Mouse (Mus musculus): ENCODE data around the gene AI464131. TPM values are rescaled to one million over a fixed set of nuclear protein-coding genes. Genes with fewer than 3 reads are reported as not detected.

The AI464131 gene
- polyA plus RNA-seq, 1 experiment from 2014 or later: 11.6 TPM

- no peak for ATAC-seq
- Histone ChIP-seq H3K4me2 (replicated peaks; ENCODE audit: low read depth) (no peak overlapping the region), H3K4me3 (ENCODE audit: low read depth, low read length) (no peak overlapping the region), H3K4me1 (replicated peaks; ENCODE audit: control insufficient read depth, insufficient read depth, low read length) (no peaks in the 10 kb centered on the region), H3K9ac (ENCODE audit: low read depth, low read length) (no peak overlapping the region), H3K27me3 (replicated peaks; ENCODE audit: control insufficient read depth, insufficient read depth, low read length) (no peaks in the 10 kb centered on the region), H3K9me3 (ENCODE audit: control insufficient read depth) (no peaks in the 10 kb centered on the region), H3K27ac (ENCODE audit: low read depth, low read length) (no peak overlapping the region), H3K36me3 (ENCODE audit: control insufficient read depth, insufficient read depth) (no peaks in the 10 kb centered on the region)
- WGBS: 74% methylated on average over 5 of the region's 5 CpGs
- TF ChIP-seq CTCF (IDR thresholded peaks at IDR 0.05; ENCODE audit: low read depth): no peak
These were observed 32.0 kb downstream of the AI464131 start for GRCm38 (mm10) chr4:41470684-41471383.

- no peaks in the 10 kb centered on the region for H3K36me3 ChIP-seq (ENCODE audit: control insufficient read depth, insufficient read depth)
- TF ChIP-seq CTCF (IDR thresholded peaks at IDR 0.05; ENCODE audit: low read depth): no peak
- 64% methylated on average over 7 of the region's 7 CpGs for WGBS
These were observed 32.7 kb downstream of the AI464131 start for GRCm38 (mm10) chr4:41470051-41470683.

GRCm38 (mm10) chr4:41469199-41469598 is 33.7 kb downstream of the AI464131 start:
- H3K36me3 ChIP-seq (ENCODE audit: control insufficient read depth, insufficient read depth): no peaks in the 10 kb centered on the region
- H3K4me3 ChIP-seq (ENCODE audit: low read depth, low read length): no peak overlapping the region
- WGBS: 86% methylated on average over 10 of the region's 10 CpGs
- H3K9ac ChIP-seq (ENCODE audit: low read depth, low read length): no peak overlapping the region
- no peak for TF ChIP-seq CTCF (IDR thresholded peaks at IDR 0.05; ENCODE audit: low read depth)
- no peak for ATAC-seq
- H3K4me1 ChIP-seq (replicated peaks; ENCODE audit: control insufficient read depth, insufficient read depth, low read length): no peaks in the 10 kb centered on the region
- H3K27ac ChIP-seq (ENCODE audit: low read depth, low read length): no peak overlapping the region
- H3K4me2 ChIP-seq (replicated peaks; ENCODE audit: low read depth): no peak overlapping the region
- no peaks in the 10 kb centered on the region for H3K27me3 ChIP-seq (replicated peaks; ENCODE audit: control insufficient read depth, insufficient read depth, low read length)
- H3K9me3 ChIP-seq (ENCODE audit: control insufficient read depth): no peaks in the 10 kb centered on the region

More at GRCm38 (mm10) chr4:41470051-41470683, 32.7 kb downstream of the AI464131 start:
- Histone ChIP-seq H3K27me3 (replicated peaks; ENCODE audit: control insufficient read depth, insufficient read depth, low read length) (no peaks in the 10 kb centered on the region), H3K4me3 (ENCODE audit: low read depth, low read length) (no peak overlapping the region), H3K4me2 (replicated peaks; ENCODE audit: low read depth) (no peak overlapping the region), H3K9ac (ENCODE audit: low read depth, low read length) (no peak overlapping the region), H3K4me1 (replicated peaks; ENCODE audit: control insufficient read depth, insufficient read depth, low read length) (no peaks in the 10 kb centered on the region), H3K27ac (ENCODE audit: low read depth, low read length) (no peak overlapping the region), H3K9me3 (ENCODE audit: control insufficient read depth) (no peaks in the 10 kb centered on the region)
- no peak for ATAC-seq

- TF ChIP-seq CTCF (IDR thresholded peaks at IDR 0.05; ENCODE audit: low read depth): peak; percentile 82
- Histone ChIP-seq H3K4me1 (replicated peaks; ENCODE audit: control insufficient read depth, insufficient read depth, low read length) (no peaks in the 10 kb centered on the region), H3K9ac (ENCODE audit: low read depth, low read length) (no peak overlapping the region), H3K36me3 (ENCODE audit: control insufficient read depth, insufficient read depth) (no peaks in the 10 kb centered on the region), H3K27me3 (replicated peaks; ENCODE audit: control insufficient read depth, insufficient read depth, low read length) (no peaks in the 10 kb centered on the region), H3K4me3 (ENCODE audit: low read depth, low read length) (no peak overlapping the region), H3K4me2 (replicated peaks; ENCODE audit: low read depth) (no peak overlapping the region; the same call in 1 of the 2 replicates), H3K9me3 (ENCODE audit: control insufficient read depth) (no peaks in the 10 kb centered on the region), H3K27ac (ENCODE audit: low read depth, low read length) (no peak overlapping the region)
- 56% methylated on average over 17 of the region's 17 CpGs for WGBS
- no peak for ATAC-seq
These were observed 34.3 kb downstream of the AI464131 start for GRCm38 (mm10) chr4:41468396-41469080.

- peak; percentile 30; the same call in 1 of the 2 replicates for TF ChIP-seq CTCF (IDR thresholded peaks at IDR 0.05; ENCODE audit: low read depth)
- Histone ChIP-seq H3K36me3 (ENCODE audit: control insufficient read depth, insufficient read depth) (no peaks in the 10 kb centered on the region), H3K9me3 (ENCODE audit: control insufficient read depth) (no peaks in the 10 kb centered on the region), H3K27me3 (replicated peaks; ENCODE audit: control insufficient read depth, insufficient read depth, low read length) (no peaks in the 10 kb centered on the region), H3K9ac (ENCODE audit: low read depth, low read length) (peak overlapping the region; percentile 52), H3K27ac (ENCODE audit: low read depth, low read length) (peak overlapping the region; percentile 42; the same call in 1 of the 2 replicates), H3K4me3 (ENCODE audit: low read depth, low read length) (peak overlapping the region; percentile 88), H3K4me1 (replicated peaks; ENCODE audit: control insufficient read depth, insufficient read depth, low read length) (no peaks in the 10 kb centered on the region), H3K4me2 (replicated peaks; ENCODE audit: low read depth) (peak overlapping the region; percentile 79)
- 2% methylated on average over 17 of the region's 17 CpGs for WGBS
- peak; percentile 58 for ATAC-seq
These were observed 37.6 kb downstream of the AI464131 start for GRCm38 (mm10) chr4:41465287-41465665.

Data from intestine, postnatal 0 days (tissue).